Mouse (Mus musculus) inflammation-experienced regulatory T-cells, adult 6 months (primary cell): ENCODE results near the gene Fras1. TPM values are rescaled to one million over a fixed set of nuclear protein-coding genes. Genes with fewer than 3 reads are reported as not detected.

Experiments
- ATAC-seq: one replicate; pipeline ENCODE4 v1.8.0; 2017
- polyA plus RNA-seq, 3 experiments: library from polyadenylated mRNA; unstranded; fragments of 100-300 nt; shearing (Covaris generic); gene quantifications; one replicate each; pipeline ENCODE4 v1.2.1; 2017

Fras1 gene
- polyA plus RNA-seq, 3 experiments from 2014 or later, result 0.07 to 0.19 TPM; not detected in 1

- no peak for ATAC-seq
These were observed 31.5 kb downstream of the Fras1 start for GRCm38 (mm10) chr5:96405139-96405842.

- no peak for ATAC-seq
These were observed 34.5 kb downstream of the Fras1 start for GRCm38 (mm10) chr5:96408291-96408690.

GRCm38 (mm10) chr5:96412754-96413394 lies 39.1 kb downstream of the Fras1 start:
- ATAC-seq, result no peak

GRCm38 (mm10) chr5:96417121-96417520 lies 43.4 kb downstream of the Fras1 start:
- no peak for ATAC-seq

- ATAC-seq, result no peak
These were observed 47.8 kb downstream of the Fras1 start for GRCm38 (mm10) chr5:96421550-96421949.

GRCm38 (mm10) chr5:96422716-96423115 lies 49.0 kb downstream of the Fras1 start:
- no peak for ATAC-seq

GRCm38 (mm10) chr5:96425391-96425790 lies 51.6 kb downstream of the Fras1 start:
- no peak for ATAC-seq

DNA sequence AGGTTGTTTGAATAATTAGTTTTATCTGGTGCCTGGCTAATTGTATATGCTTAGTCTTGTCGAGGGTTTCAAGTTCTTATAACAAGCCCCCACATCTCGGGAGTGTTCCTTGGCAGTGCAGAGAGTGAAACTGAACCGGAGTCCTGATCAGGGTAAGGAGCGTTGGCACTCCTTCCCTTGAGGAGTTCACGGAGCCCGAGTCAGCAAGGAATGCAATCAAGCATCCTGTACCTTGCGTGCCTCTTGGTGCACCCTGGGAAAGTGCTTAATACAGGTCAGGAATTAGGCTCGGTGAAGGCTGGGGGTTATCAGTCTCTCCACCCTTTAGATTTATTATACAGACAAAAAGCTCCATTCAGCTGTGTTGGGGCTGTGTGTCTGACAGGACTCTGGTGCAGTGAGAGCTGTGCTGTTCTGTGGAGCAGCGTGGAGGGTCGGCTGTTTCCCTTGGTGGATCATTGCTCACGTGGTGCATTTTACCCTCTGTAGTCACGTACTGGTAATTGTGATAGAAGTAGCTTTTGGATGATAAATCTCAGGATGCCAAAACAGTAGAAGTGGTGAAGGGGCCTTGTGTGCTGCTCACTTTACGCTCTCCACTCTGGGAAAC lies 55.9 kb downstream of the Fras1 start:
- no peak for ATAC-seq

GRCm38 (mm10) chr5:96437870-96438269 lies 64.1 kb downstream of the Fras1 start:
- no peak for ATAC-seq

- ATAC-seq, result no peak
These were observed 66.1 kb downstream of the Fras1 start for GRCm38 (mm10) chr5:96439811-96440210.

DNA sequence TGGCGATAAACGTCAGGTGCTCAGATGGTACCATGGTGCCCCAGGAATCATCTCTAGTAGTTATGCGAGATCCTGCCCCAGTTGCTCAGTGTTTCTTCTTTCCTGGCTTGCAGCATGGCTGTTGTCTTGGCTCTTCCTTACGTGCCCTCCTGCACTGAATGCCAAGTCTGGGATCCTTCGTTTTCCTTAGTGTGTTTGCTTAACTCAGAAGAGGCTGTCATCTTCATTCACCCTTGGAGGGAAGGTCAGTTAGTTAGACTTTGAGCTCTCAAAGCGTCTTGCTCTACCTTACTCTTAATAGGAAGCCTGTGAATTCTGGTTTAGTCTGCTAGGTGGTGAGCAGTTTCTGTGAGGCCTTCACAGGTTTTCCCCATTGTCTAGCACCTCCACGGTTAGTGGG lies 73.7 kb downstream of the Fras1 start:
- no peak for ATAC-seq

DNA sequence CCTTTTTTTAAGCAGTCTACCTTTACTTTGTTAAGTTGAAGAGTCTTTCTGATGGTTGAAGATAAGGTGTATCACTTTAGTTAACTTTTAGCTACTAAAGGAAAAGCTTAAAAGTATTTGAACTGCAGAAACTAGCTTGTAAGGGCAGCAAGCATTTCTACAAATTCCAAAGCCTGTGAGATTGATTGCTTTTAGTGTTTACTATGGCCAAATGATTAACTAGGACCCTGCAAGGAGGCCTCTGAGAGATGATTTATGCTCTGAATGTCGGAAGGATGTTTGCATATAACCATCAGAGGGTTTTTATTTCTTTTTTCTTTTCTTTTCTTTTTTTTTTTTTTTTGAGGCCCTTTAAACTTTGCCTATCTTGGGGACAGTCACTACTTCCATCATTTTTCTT lies 78.3 kb downstream of the Fras1 start:
- no peak for ATAC-seq

DNA sequence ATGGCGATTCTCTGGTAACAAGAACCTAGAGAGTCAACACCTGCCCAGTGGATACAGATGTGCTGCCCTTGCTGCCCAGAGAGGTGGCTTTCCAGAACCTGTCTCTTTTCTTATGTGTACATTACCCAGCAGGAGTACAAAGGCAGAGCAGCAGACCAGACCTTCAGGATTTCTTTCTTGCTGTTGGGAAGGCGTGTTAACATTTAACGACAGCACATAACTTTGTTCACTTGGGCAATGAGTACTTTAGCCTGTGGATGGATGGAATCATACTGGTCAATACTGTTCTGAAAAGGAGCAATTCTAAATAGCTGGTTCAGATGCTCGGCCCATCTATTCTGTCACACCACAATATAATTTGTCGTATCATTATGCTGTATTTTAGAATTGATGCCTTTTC lies 79.6 kb downstream of the Fras1 start:
- ATAC-seq, result no peak

DNA sequence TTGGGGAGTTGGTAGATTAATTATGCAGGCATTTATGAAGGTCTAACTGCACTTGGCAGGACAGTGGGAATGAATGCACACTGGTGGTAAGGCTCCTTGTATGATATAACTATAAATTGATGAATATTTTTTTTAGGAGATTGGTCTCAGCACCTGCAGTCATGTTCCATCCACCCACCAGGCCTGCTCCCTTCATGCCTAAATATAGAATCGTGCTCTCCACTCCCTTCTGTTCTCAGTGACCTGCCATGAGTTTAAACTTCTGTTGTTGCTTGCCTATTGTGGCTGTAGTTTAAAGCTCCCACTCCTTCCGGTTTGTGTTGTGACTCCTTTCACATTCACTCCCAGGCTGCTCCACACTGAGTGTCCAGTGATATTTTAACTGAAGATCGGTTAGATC lies 80.7 kb downstream of the Fras1 start:
- no peak for ATAC-seq

DNA sequence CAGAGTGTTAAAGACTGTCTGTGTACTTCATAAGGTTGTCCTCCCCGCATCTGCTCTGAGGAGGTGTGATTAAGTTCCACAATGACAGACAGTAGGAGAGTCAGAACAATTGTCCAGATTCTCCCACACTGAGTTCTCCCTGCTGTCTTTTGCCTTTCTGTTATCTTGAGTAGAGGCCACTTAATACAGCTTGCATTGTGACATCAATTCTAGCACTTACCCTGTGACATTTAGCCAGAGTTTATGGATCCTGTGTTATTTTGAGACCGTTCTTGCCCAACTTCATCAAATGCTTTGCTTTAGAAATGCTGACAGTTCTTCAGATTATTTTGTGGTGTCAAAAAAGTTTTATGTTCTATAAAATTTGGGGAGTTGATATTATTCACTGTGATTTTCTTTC lies 81.5 kb downstream of the Fras1 start:
- ATAC-seq, result no peak

DNA sequence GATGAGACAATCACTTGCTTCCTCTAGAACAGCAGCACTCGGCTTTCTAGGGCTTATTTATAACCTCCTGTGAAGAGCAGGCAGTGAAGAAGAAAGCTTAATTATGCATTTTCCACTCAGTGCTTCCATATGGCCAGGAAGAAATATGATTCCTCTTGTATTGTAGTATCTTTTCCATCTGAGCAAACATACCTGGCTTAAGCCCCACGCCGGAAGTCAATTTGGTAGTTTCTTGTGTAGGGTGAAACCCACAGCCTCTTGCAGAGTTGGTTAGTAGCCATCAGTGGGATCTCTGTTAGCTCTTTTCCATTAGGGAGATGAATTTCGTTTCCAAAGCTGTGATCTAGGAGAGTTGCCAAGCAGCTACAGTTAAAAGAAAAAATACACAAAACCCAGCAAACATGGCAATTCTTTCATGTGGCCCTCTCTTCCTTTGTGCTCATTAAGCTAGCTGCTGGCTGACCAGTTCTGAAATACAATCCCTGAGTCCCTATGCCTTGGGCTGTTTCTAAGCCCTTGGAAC lies 83.7 kb downstream of the Fras1 start:
- no peak for ATAC-seq

DNA sequence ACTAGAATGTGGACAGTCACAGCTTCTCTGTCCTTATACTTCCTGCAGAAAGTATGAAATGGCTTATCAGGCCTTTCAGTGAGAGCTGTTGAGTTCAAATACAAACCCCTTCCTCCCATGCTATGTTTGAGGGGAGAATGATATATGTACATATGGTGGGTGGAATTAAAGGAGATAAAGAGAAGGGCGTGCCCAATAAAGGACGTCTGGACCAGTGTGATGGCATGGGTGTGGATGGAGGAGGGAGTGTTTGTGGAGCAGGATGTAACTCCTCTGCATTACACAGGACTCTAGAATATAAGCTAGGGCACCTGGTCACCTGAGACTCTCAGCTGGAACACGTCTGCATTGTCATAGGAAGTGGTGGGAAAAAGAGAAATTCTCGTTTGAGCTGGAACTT lies 85.8 kb downstream of the Fras1 start:
- ATAC-seq, result no peak

DNA sequence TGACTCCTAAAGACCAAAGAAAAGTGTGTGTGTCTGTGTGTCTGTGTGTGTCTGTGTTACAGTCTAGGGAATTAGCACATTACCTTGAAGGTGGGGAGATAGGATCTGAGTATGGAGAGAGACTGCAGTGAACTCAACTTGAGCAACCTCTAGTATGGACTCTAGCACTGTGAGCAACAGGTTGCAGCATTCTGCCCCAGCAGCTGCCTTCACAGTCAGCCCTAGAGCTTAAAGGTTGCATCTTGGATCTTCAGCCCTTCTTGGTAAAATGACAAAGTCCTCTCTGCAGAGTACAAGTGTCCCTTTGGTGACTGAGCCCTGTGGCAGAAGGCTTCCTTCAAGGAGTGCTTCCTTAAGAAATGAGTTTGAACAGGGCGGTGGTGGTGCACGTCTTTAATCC lies 88.4 kb downstream of the Fras1 start:
- ATAC-seq, result no peak

- ATAC-seq, result no peak
These were observed 92.7 kb downstream of the Fras1 start for GRCm38 (mm10) chr5:96466461-96466860.

DNA sequence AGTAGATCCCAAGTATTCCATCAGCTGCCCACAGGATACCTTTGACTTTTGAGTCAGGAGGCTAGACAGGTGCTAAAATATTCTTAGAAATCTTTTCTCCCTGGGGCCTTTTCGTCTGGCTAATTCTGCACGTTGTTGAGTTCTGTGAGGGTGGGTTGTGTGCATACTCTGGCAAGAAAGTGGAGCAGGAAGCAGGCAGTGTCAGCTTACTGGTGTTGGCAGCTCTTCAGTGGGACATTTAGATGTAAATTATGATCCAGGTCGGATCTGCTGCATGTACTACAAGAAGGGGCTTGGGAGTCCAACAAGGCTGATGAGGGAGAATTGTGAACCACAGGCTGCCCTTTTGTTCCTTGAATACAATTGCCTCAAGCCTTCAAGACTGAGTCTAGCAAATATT lies 98.2 kb downstream of the Fras1 start:
- ATAC-seq, result no peak

- ATAC-seq, result no peak
These were observed 101.7 kb downstream of the Fras1 start for GRCm38 (mm10) chr5:96475488-96475887.

GRCm38 (mm10) chr5:96479003-96479402 lies 105.2 kb downstream of the Fras1 start:
- no peak for ATAC-seq

- no peak for ATAC-seq
These were observed 107.4 kb downstream of the Fras1 start for GRCm38 (mm10) chr5:96481159-96481558.

- ATAC-seq, result no peak
These were observed 108.3 kb downstream of the Fras1 start for GRCm38 (mm10) chr5:96482054-96482453.
